Mouse (Mus musculus): Measurements from ENCODE around the gene Uts2r. TPM values are rescaled to one million over a fixed set of nuclear protein-coding genes. Genes with fewer than 3 reads are reported as not detected.

Gene Uts2r
- total RNA-seq, 2 experiments from 2014 or later = 0.24 to 0.35 TPM

DNA sequence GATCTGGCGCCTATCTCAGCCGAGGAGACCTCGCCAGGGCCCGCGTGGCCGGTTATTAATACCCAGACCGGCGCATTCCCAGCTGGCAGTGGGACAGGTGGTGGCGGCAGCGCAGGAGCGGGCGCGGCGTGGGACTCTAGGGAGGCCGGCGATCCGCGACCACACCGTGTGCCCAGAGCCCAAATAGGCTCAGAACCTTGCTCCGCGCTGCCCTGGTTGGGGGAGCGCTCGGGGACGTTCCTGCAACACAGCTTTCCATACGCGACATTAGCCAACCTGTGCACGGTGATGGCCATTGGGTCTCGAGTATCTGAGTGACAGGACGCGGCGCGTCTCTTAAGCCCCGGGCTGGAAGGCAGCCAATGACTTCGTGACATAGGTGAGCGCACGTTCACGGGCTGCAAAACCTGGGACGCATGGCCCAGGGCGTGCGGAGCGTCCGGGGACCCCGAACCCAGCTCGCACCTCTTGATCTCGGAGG is 3.6 kb upstream of the Uts2r start:
- intact Hi-C loops (cut with DNase I) = no loop called here

DNA sequence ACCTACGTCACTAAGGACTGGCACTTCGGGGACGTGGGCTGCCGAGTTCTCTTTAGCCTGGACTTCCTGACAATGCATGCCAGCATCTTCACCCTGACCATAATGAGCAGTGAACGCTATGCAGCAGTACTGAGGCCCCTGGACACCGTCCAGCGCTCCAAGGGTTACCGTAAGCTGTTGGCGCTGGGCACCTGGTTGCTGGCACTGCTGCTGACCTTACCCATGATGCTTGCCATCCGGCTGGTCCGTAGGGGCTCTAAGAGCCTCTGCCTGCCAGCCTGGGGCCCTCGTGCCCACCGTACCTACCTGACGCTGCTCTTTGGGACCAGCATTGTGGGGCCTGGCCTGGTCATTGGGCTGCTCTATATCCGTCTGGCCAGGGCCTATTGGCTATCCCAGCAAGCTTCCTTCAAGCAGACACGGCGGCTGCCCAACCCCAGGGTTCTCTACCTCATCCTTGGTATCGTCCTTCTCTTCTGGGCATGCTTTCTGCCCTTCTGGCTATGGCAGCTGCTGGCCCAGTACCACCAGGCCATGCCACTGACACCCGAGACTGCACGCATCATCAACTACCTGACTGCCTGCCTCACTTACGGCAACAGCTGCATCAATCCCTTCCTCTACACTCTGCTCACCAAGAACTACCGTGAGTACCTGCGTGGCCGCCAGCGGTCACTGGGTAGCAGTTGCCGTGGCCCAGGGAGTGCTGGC is 720 bp downstream of the Uts2r start:
- intact Hi-C loops (cut with DNase I) = no loop called here
- no peak for DNase-seq

More for the DNA sequence above, 3.6 kb upstream of the Uts2r start:
- DNase-seq = peak; percentile 75 to 77

DNA sequence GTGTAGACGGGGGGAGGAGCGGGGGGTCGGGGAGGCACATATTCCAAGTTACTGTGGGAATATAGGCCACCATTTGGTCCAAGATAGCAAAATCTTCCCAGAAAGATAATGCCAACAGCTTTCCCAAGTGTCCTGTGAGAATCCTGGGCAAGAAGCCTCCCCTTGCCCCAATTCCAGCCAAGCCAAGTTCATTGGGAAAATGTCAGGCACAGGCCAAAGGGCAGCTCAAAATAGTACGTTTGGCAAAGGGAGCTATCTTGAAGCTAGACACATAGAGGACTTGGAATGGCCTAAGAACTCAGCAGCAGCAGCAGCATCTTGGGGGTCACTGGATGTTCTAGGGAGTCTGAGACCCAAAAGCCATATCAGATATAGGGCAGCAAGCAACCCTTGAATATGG is 3.7 kb downstream of the Uts2r start:
- intact Hi-C loops (cut with DNase I) = no loop called here
- no peak for DNase-seq

DNA sequence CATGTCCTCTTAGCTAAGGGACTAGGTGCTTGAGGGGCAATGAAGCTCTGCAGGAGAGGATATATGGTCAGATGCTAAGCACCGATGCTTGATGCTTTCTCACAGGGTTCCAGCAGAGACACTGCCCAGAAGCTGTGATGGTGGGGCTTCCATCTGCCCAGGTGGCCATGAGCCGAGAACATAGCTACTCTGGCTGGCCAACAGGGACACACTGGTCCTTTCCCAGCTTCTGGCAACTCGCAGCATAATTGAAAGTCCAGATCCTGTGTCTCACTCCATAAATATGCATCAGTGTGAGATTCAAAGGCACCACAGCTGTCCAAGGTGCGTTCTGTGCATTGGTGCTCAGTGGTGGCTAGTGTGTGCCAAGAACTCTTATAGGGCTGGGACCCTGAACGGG is 13.1 kb downstream of the Uts2r start:
- intact Hi-C loops (cut with DNase I) = no loop called here
- DNase-seq = no peak

DNA sequence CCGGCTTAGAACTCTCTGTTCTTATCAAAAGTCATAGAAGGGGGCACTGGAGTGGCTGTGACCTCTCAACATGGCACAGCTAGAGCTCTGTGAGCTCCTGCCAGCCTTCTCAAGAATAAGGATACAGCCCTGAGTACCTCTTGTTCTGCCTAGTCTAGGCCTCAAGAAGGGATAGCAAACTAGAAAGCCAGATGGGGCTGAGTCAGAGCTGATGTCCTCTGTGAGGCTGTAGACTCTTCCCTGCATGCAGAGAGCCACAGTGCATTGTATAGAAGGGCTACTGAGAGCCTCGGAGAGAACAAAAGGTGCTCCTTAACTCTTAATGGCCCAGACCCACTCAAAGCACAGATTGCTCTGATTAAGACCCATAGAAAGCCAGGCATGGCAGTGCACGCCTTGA is 14.2 kb downstream of the Uts2r start:
- intact Hi-C loops (cut with DNase I) = no loop called here
- DNase-seq = no peak

DNA sequence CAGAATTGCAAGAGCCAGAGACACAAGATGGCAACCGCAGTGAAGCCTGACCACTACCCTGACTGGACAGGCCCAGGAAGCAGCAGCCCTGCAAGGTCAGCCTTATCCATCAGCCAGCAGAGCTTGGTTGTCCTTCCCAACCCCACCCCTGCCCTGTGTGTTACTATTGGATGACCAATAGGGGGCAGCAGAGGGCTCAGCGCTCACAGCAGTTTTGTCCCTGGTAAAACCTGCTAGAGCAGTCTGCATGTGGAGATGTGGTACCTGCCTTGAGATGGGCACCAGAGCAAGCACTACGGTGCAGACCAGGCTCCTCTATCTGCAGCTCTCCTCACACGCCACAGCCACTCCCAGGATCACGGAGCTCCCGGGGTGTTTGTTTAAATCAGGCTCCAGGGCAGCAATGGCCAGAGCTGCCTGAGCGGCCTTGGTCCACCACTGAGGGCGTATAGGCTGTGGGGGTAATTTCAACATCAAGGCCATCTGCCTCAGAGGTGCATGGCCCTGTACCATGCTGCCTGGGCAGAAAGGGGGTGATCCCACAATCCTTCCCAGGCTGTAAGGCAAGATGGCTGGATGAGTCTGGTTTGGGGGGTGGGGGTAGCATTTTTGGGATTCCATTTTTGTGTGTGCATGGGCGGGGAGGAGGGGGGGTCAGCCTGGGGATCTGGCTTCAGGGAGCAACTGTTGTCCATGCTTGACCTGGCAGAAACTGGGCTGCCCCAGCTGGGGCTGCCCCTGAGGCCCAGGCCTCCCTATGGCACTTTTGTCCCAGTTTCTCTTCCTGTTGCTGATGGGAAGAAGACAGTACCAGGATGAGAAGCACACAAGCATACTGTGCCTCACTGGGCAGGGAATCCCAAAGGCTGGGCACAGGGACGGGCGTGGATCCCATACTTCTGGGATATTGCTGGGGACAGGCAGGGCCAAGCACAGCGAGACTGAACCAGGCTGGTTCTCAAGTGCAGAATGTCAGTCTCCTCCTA is 16.5 kb downstream of the Uts2r start:
- DNase-seq = peak; percentile 49 to 73
- intact Hi-C loops (cut with DNase I) = no loop called here

DNA sequence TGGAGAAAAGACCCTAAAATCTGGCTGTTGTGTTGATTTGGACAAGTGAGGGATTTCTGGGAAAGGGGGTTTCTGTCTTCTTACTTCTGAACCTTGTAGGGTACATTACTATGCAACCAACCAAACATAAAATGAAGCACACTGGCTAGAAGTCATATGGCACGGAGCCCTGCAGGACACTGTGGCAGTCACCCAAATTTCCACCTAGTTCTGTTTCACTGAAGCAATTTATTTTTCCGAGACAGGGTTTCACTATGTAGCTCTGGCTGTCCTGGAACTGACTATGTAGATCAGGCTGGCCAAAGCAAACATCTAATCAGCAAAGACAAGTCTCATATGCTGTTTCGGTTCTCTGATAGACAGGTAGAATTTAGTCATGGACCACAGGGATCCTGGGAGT is 29.6 kb downstream of the Uts2r start:
- peak; percentile 66 for DNase-seq
- intact Hi-C loops (cut with DNase I) = no loop called here

DNA sequence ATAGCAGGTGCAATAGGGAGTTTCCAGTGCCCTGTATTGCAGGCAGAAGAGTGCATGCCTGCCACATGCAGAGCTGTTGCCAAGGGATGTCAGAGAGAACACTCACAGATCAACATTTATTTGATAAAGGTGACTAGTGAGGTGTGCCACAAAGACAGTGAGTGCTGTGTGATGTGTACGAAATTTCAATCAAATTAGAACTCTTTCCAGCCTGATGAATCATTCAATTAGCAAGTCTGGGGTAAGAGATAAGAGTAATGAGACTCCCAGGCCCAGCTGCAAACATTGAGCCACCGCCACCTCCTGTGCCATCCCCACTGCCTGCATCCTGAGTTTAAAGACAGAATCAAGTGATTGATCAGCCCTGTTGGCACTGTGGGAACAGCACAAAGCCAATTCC is 32.7 kb downstream of the Uts2r start:
- no peak for DNase-seq
- intact Hi-C loops (cut with DNase I) = no loop called here

DNA sequence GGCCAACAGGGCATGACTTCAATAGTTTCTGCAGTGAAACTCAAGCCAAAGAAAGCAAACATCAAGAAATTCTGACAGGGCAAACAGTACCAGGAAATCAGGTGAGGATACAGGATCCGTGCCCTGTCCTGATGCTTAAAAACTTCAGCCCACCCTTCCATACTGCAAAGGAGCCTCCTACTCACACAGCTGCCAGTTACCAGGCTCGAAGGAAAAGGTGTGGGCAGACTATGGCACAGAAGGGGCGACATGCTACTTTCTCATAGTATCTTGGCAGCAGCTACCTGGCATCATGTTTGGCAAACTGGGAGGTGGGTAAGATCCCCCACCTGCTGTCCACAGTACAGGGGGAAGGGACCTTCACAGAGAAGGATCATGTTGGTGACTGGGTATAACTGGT is 33.3 kb downstream of the Uts2r start:
- intact Hi-C loops (cut with DNase I) = no loop called here
- no peak for DNase-seq

DNA sequence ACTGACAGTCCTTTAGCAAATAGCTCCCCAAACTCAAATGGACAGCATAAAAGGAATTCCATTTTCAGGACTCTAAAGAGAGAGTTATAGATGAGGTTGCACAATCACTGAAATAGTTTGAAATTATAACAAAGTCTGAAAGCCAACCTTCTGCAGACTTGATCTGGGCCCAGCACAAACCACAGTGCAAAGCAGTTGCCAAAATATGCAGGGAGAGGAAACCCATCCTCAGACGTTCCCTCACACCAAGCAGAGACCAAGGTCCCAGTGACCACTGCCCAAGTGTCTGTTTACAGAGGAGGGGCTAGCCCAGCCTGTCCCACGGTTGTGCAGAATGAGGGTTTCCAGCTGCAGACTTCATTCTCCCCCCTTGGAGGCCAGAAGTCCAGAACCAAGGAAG is 38.6 kb downstream of the Uts2r start:
- intact Hi-C loops (cut with DNase I) = no loop called here
- DNase-seq = no peak

DNA sequence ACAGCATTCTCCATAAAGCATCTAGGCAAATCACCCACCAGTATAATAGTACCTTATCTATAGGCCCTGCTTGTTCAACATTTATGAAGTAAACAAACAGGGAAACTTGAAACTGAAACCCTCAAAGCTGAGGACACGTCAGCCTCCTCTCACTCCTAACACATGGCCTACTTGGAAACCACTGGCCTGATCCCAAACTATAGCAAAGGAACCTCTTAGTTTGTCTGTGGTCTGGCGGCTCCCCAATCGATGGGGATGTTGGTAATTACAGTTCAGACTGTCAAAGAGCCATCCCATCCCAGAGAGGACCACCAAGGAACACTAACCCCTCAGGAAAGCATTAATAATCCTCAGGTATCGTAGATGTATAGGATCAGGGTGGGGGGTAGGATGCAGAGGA is 39.8 kb downstream of the Uts2r start:
- DNase-seq = no peak
- intact Hi-C loops (cut with DNase I) = loop anchor here (2.0 to 5.0 kb wide), 2 partner anchors 138 to 183 kb away; partner anchors contain the start of gene Sectm1b

DNA sequence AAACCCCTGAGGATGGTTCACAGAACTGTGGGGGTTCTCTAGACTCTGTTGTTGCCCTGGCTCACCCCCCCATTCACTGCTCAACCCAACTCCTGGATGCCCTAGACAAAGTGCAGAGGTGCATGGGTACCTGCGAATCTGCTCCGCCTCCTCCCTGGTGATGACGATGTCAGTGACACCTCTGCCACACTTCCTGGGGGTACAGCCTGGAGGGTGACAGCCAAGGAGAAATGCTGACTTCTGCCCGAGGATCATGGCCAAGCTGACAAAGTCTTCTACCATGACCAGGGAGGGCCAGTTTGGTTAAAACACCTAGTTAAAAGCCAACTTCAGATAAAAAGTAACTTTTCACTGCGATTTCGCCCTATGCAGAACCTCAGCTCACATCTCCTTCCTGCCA is 40.7 kb downstream of the Uts2r start:
- DNase-seq = no peak
- intact Hi-C loops (cut with DNase I) = loop anchor here (2.0 to 5.0 kb wide), 2 partner anchors 138 to 184 kb away; partner anchors contain the start of gene Sectm1b

DNA sequence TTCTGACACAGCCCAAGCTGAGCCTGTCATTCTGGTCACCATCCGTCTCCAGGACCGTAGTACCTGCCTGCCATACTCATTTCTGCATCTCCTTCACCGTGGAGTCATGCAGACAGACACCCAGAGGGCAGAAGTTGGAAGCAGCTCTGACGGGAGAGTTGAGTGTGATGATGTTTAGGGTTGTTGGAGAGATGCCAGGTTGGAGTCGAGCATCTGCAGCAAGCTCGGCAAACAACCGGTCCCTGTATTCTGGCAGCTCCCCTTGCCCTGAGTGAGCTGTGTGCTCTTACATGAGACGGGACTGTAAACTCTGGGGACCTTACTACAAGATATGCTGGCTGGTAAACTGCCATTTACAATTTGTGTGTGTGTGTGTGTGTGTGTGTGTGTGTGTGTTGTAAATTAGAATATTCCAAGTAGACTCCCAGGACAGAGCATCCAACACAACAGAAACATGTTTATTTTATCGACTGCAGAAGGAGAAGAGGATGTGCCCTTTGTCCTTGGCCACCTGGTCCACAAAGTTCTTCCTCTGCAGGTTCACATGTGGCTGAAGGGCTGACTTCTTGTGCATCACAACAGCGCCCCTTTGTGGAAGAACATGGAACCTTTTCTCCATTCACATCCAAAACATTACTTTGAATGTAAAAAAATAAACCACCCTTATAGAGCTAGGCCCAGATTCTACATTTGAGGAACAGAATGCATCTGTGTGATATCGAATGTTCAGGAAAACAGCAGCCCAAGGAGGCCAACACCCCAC is 41.5 kb downstream of the Uts2r start:
- DNase-seq = peak; percentile 37 to 62
- intact Hi-C loops (cut with DNase I) = loop anchor here (2.0 to 5.0 kb wide), 2 partner anchors 139 to 185 kb away; partner anchors contain the start of gene Sectm1b

DNA sequence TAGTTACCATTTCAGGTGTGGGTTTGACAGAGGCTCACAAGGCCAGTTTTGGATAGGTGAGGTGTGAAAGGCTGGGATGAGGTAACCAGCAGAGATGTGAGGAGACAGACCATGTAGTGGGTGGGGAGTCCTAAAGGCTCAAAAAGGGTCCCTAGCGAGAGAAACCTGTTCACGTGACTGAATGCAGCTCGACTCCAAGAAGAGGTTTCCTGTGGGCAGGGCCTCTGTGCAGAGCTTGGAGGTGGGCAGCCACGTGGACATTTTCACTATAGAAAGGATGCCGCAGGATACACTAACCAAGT is 43.7 kb downstream of the Uts2r start:
- intact Hi-C loops (cut with DNase I) = loop anchor here (5.0 kb wide), 1 partner anchor 142 kb away; the partner anchor contains the start of gene Sectm1b

DNA sequence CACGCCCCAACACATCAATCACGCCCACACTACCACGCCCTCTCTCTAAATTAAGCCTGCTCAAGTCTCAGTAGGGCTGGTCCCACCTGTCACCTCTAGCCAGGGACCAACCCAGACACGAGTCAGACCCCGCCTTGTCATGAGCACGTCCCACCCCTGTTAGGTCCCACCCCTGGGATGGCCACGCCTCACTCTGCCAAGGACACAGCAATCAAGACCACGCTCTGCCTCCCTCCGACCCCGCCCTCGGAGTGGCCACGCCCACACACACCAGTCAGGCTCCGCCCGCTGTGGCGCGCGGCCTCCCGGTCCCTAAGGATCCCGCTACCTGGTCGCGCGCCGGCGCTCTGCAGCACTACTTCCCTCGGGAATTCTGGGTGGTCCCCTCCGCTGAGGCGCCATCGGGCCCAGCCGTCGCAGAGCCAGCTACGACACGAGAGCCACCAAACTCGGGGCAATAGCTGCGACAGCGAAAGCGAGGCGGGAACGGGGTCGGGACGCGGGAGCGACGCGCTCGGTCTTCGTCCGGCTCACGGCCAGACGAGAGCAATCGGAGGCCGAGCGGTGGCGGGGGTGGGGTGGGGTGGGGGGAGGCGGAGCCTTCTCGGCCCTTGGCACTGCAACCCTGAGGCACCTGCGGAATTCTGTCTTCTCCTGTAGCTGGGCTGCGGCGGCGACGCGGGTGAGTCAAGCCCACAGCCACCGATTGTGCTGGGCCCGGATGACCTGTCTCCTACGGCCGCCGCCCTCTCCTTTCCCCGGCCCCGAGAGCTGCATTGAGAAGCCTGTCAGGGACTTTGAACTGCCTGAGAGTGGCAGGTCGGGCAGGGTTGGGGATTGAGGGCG is 44.3 kb downstream of the Uts2r start, which contains the start of the genes Hexdc and Ogfod3:
Hexdc (plus strand) TSS at position 273 of the 846 bp plus-strand sequence.
Ogfod3 (minus strand) TSS at position 551 of the 846 bp plus-strand sequence.
- peak; percentile 96 to 97 for DNase-seq
- intact Hi-C loops (cut with DNase I) = loop anchor here (5.0 kb wide), 1 partner anchor 142 kb away; the partner anchor contains the start of gene Sectm1b

More for the DNA sequence above, 43.7 kb downstream of the Uts2r start:
- DNase-seq = no peak

All from heart, postnatal 10 days (tissue).